Mouse (Mus musculus) heart, postnatal 25 days (tissue): ENCODE data around the gene Pik3cd. TPM values are rescaled to one million over a fixed set of nuclear protein-coding genes. Genes with fewer than 3 reads are reported as not detected.

Source experiments
- DNase-seq: peaks from one replicate; pipeline ENCODE4 v3.0.0; 2022; ENCODE audit warnings: low spot score
- intact Hi-C: fragments of 180-260 bp; cut with DNase I; formaldehyde crosslinking; loops from one replicate; pipeline ENCODE4 v1.15.1; 2025
- total RNA-seq, 2 experiments: library from RNA; stranded (reverse); gene quantifications; 2 replicates each; pipeline ENCODE4 v1.2.3; 2021

Gene Pik3cd
- total RNA-seq, 2 experiments from 2014 or later: 4.0 to 4.3 TPM

- intact Hi-C loops: loop anchor here (2.0 kb wide), 1 partner anchor 13 kb away; the partner anchor contains the start of gene Tmem201
These were observed 23.4 kb upstream of the Pik3cd start for GRCm38 (mm10) chr4:149725661-149726350.

DNA sequence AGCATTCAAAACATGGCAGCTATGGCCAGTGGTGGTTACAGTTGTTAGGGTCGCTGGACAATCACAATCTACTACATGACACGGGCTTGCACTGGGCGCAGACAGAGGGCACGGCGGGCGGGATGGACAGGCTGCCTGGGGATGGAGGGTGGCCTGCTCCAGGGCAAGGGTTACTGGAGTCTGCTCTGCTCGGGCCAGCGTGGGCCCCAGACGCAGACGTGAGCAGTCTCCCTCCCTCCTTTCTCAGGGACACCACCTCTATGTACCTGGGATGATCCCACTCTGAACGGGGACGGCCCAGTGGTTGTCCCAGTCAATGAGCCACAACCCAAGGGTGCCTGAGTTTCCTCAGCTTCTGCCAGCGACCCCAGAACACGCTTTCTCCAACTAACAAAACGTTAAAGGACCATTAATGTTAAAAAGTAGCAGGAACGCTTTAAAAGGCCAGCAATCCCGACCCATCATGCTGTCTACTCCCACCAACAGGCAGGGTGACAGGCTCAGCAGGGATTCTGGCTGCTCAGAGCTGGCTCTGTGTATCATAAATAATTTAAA lies 22.6 kb upstream of the Pik3cd start:
- intact Hi-C loops: loop anchor here (2.0 kb wide), 1 partner anchor 14 kb away; the partner anchor contains the start of gene Tmem201

More at GRCm38 (mm10) chr4:149725661-149726350, 23.4 kb upstream of the Pik3cd start:
- DNase-seq: peak; percentile 51

DNA sequence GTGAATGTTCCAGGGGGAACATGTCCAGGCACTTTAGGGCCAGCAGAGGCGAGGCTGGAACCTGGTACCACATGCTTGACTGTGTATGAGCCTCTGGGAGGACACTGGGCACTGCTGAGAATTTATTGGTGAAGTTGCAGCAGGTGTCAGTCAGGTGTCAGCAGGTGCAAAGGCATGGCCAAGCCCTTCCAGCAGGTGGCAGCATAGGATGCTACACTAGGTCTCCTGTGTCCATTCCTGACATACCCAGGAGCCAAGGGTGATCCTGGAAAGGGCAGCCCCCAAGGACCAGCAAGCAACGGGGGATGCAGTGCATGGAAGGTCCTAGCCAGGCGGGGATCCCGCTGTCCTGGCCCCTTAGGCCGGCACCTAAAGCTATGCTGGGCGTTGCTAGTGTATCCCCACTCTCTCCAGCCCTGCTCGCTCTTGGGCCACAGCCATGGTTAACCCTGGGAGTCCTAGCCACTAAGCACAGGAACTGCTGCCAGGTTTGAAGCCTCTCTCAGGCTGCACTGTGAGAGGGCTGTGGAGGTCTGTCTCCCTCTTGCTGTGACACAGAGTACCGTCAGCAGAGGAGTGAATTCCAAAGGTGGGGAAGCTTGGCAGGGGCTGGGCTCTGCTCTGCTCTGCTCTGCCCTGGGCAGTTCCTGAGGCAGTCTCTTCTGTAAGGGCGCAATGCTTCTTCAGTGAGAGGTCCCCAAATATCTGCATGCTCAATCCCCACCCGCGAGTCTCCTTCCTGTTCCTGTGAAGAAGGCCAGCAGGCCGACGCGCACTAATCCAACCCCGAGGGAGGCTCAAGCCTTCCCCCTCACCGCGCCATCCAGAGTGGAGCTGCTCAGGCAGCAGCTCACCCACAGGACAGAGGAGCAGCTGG lies 21.7 kb upstream of the Pik3cd start:
- DNase-seq: no peak
- intact Hi-C loops: loop anchor here (2.0 kb wide), 1 partner anchor 15 kb away; the partner anchor contains the start of gene Tmem201

More for the DNA sequence above, 22.6 kb upstream of the Pik3cd start:
- DNase-seq: no peak

- intact Hi-C loops: no loop called here
- no peak for DNase-seq
These were observed 20.6 kb upstream of the Pik3cd start for GRCm38 (mm10) chr4:149723021-149723390.

GRCm38 (mm10) chr4:149722104-149723020 lies 20.0 kb upstream of the Pik3cd start:
- intact Hi-C loops: no loop called here

GRCm38 (mm10) chr4:149721163-149721562 lies 18.8 kb upstream of the Pik3cd start:
- intact Hi-C loops: no loop called here
- DNase-seq: no peak

More at GRCm38 (mm10) chr4:149722104-149723020, 20.0 kb upstream of the Pik3cd start:
- no peak for DNase-seq

DNA sequence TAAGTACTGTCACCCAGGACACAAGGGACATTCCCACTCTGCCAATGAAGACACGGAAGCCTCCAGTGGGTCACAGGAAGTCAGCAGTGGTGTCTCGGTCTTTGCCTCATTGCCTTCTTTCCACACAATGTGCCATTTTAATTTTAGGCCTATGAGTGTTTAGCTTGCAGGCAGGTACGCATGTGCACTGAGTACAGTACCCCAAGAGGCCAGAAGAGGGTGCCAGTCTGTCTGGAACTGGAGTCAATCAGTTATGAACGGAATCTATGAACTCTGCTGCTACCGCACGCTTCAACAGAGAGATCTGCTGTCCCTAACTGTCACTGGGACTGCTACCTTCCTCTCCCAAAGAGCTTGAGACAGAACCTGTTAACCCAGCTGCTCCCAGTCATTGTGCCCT lies 17.3 kb upstream of the Pik3cd start:
- DNase-seq: no peak
- intact Hi-C loops: no loop called here

DNA sequence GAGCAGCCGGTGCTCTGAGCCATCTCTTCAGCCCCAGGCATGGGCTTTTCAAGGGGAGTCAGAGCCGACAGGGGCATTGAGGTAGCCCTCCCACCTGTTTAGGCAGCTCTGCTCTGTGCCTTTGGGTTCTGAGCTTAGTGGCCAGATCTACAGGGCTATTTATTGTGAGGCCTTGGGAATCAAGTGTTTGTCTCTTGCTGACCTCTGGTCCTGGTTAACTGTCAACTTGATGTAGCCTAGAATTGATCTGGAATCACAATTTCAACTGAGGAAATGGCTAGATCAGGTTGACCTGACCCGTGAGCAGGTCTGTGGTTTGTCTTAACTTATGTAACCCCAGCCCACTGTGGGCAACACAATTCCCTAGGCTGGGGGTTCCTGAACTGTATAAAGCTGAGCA lies 12.2 kb upstream of the Pik3cd start:
- intact Hi-C loops: loop anchor here (5.0 kb wide), 1 partner anchor 167 kb away; no protein-coding TSS in a partner anchor
- DNase-seq: no peak

GRCm38 (mm10) chr4:149711955-149712354 lies 9.6 kb upstream of the Pik3cd start:
- no peak for DNase-seq
- intact Hi-C loops: loop anchor here (1.0 to 5.0 kb wide), 2 partner anchors 63 to 165 kb away; no protein-coding TSS in a partner anchor

DNA sequence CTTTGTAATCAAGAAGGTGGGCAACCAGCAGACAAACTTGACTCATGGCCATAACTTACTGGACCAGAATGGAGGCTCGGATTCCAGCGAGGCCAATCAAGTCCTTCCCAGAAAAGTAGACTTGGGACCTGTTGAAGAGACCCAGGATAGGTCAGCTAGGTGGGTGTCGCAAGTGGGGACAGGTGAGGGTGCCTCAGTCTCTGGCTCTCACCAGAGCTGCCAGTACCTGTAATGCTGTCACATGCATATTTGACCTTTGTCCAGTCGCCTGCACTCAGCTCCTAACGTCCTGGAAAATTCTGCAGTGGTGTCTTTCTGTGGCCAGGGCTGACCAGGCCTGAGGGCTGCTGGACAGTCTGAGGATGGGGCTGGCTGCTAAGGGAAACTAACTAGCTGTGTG lies 9.1 kb upstream of the Pik3cd start:
- no peak for DNase-seq
- intact Hi-C loops: loop anchor here (1.0 to 5.0 kb wide), 2 partner anchors 62 to 164 kb away; no protein-coding TSS in a partner anchor

- intact Hi-C loops: loop anchor here (5.0 kb wide), 1 partner anchor 163 kb away; no protein-coding TSS in a partner anchor
These were observed 8.1 kb upstream of the Pik3cd start for GRCm38 (mm10) chr4:149710510-149710909.

GRCm38 (mm10) chr4:149705941-149706340 lies 3.6 kb upstream of the Pik3cd start:
- intact Hi-C loops: no loop called here
- DNase-seq: no peak

More at GRCm38 (mm10) chr4:149710510-149710909, 8.1 kb upstream of the Pik3cd start:
- peak; percentile 58 for DNase-seq

- DNase-seq: no peak
- intact Hi-C loops: no loop called here
These were observed 2.9 kb upstream of the Pik3cd start for GRCm38 (mm10) chr4:149705298-149705697.

- intact Hi-C loops: no loop called here
- DNase-seq: no peak
These were observed 753 bp downstream of the Pik3cd start for GRCm38 (mm10) chr4:149701426-149702209.

DNA sequence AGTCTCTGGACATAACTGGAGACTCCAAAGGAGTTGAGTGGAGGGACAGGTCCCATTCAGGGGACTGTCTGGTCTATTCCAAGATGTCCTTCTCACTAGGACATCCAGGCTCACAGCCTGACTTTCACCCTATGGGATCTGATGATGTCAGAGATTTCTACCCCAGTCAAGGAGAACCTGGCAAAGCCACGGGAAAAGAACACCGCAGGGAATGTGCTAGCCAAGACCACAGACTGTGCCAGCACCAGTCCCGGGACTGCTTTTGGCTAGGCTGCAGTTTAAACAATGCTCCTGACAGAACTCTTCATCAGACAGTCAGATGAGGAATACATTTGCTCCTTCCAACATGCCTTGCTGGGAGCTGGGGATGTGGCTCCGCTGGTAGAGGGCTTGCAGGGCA lies 2.4 kb downstream of the Pik3cd start:
- intact Hi-C loops: no loop called here
- no peak for DNase-seq

GRCm38 (mm10) chr4:149698197-149698821 lies 4.1 kb downstream of the Pik3cd start:
- intact Hi-C loops: no loop called here
- peak; percentile 36 for DNase-seq

- intact Hi-C loops: no loop called here
- no peak for DNase-seq
These were observed 4.7 kb downstream of the Pik3cd start for GRCm38 (mm10) chr4:149697506-149698196.
